Mouse (Mus musculus) embryonic facial prominence, embryonic 15.5 days (tissue): ENCODE results near the gene Rbms1. TPM values are rescaled to one million over a fixed set of nuclear protein-coding genes. Genes with fewer than 3 reads are reported as not detected.

Experiments
- ATAC-seq: fragments of 200-750 bp; cut with Nextera tagmentation; 2 replicates; pipeline ENCODE4 v1.8.0; 2017; ENCODE audit warnings: low read depth, moderate TSS enrichment; ENCODE audit not compliant: insufficient number of reproducible peaks, low FRiP score, low TSS enrichment
- H3K27ac ChIP-seq: fragments of 300-500 bp; sonication (generic); replicated peaks from 2 replicates; pipeline ENCODE4 v1.5.1; 2015; ENCODE audit warnings: mild to moderate bottlenecking, inconsistent platforms
- H3K27me3 ChIP-seq: fragments of 300-500 bp; sonication (generic); 2 replicates; pipeline ENCODE4 v1.6.1; 2015; ENCODE audit warnings: inconsistent platforms
- H3K36me3 ChIP-seq: fragments of 300-500 bp; sonication (generic); 2 replicates; pipeline ENCODE4 v1.6.1; 2015; ENCODE audit warnings: mild to moderate bottlenecking, inconsistent platforms
- H3K4me1 ChIP-seq: fragments of 300-500 bp; sonication (generic); 2 replicates; pipeline ENCODE4 v1.6.1; 2015; ENCODE audit warnings: inconsistent platforms
- H3K4me2 ChIP-seq: fragments of 300-500 bp; sonication (generic); replicated peaks from 2 replicates; pipeline ENCODE4 v1.6.1; 2015; ENCODE audit warnings: mild to moderate bottlenecking, inconsistent platforms
- H3K4me3 ChIP-seq: fragments of 300-500 bp; sonication (generic); replicated peaks from 2 replicates; pipeline ENCODE4 v1.5.1; 2015; ENCODE audit warnings: mild to moderate bottlenecking, inconsistent platforms
- H3K9ac ChIP-seq: fragments of 300-500 bp; sonication (generic); 2 replicates; pipeline ENCODE4 v1.6.1; 2015; ENCODE audit warnings: inconsistent platforms
- H3K9me3 ChIP-seq: fragments of 300-500 bp; sonication (generic); replicated peaks from 2 replicates; pipeline ENCODE4 v1.6.1; 2016; ENCODE audit warnings: inconsistent platforms
- WGBS: fragments of 180-500 bp; shearing (Covaris S2); methylation state at CpG from one replicate; pipeline ENCODE4 v1.1.7; 2015; 5-methylcytosine and 5-hydroxymethylcytosine counted together
- polyA plus RNA-seq: library from polyadenylated mRNA; unstranded; fragments of >200 nt; fragmentation: Nextera tagmentation; extraction: Ambion mirVana; gene quantifications from 2 replicates; pipeline ENCODE4 v1.2.1, GENCODE M21; 2015

Rbms1 gene
- polyA plus RNA-seq, 1 experiment from 2014 or later: 144 TPM

DNA sequence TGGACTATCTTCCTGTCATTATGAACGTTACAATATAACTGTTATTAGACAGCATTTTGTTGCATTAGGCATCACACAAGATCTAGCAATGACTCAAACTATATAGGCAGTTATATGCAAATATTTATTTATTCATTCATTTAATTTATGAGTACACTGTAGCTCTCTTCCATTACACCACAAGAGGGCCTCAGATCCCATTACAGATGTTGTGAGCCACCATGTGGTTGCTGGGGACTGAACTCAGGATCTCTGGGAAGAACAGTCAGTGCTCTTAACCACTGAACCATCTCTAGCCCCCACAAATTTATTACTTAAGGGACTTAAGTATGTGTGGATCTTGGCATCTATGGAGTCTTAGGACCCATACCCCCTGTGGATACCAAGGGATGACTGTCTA lies 214.4 kb downstream of the Rbms1 start:
- no peak overlapping the region for H3K4me2 ChIP-seq
- no peak for ATAC-seq
- 83% methylated on average over 1 of the region's 1 CpGs for whole genome bisulfite sequencing

DNA sequence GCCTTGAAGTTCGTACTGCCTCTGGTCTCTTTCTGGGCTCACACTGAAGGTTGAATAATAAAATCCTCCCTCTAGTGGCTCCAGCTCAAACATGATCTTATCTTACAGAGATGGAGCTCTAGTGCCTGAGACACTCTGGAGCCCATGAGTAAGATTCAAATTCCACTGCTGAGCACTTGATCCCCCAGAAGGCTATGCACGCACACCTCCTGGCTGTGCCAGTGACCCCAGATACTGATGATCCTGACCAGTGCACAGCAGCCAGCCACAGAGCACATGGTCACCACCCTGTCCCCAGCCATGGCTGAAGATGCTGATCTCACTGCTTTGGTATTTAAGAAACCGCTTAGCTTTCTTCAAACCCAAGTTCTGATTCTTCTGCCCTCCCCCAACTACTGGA lies 215.4 kb downstream of the Rbms1 start:
- 58% methylated on average over 3 of the region's 3 CpGs for WGBS
- 0 out of 2 replicates have a peak, but pooled peaks cover 7% of the 10 kb centered on the region for H3K4me1 ChIP-seq
- no peak overlapping the region for H3K4me2 ChIP-seq
- H3K9ac ChIP-seq: no peak overlapping the region
- ATAC-seq: 0 out of 2 replicates have a peak, but pooled peaks have one; percentile 34
- no peak overlapping the region for H3K27ac ChIP-seq
- H3K36me3 ChIP-seq: peaks cover 16% of the 10 kb centered on the region
- no peak overlapping the region for H3K4me3 ChIP-seq
- H3K9me3 ChIP-seq: no peaks in the 10 kb centered on the region
- H3K27me3 ChIP-seq: no peaks in the 10 kb centered on the region

More for the DNA sequence above, 214.4 kb downstream of the Rbms1 start:
- Histone ChIP-seq H3K4me3 (no peak overlapping the region), H3K27me3 (no peaks in the 10 kb centered on the region), H3K4me1 (0 out of 2 replicates have a peak, but pooled peaks cover 7% of the 10 kb centered on the region), H3K27ac (no peak overlapping the region), H3K36me3 (peaks cover 16% of the 10 kb centered on the region), H3K9ac (no peak overlapping the region), H3K9me3 (no peaks in the 10 kb centered on the region)

DNA sequence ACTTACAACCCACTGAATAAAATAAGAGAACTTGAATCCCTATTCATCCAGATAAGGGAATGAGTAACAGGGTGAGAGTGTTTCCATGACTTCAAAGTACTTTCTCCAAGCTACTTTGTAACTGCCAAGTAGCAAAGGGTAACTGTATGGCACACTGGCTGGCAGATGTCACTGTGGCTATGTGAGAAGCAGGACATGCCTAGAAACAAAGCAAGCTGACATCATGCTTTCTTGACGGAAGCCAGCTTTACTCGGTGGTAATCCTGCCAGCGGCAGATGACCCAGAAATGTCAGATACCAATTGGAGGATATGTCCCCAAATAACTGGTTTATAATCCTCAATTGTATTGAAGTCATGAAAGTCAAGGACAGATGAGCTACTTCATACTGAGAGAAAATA lies 218.3 kb downstream of the Rbms1 start:
- no peaks in the 10 kb centered on the region for H3K27me3 ChIP-seq
- WGBS: 46% methylated on average over 3 of the region's 3 CpGs
- ATAC-seq: no peak

DNA sequence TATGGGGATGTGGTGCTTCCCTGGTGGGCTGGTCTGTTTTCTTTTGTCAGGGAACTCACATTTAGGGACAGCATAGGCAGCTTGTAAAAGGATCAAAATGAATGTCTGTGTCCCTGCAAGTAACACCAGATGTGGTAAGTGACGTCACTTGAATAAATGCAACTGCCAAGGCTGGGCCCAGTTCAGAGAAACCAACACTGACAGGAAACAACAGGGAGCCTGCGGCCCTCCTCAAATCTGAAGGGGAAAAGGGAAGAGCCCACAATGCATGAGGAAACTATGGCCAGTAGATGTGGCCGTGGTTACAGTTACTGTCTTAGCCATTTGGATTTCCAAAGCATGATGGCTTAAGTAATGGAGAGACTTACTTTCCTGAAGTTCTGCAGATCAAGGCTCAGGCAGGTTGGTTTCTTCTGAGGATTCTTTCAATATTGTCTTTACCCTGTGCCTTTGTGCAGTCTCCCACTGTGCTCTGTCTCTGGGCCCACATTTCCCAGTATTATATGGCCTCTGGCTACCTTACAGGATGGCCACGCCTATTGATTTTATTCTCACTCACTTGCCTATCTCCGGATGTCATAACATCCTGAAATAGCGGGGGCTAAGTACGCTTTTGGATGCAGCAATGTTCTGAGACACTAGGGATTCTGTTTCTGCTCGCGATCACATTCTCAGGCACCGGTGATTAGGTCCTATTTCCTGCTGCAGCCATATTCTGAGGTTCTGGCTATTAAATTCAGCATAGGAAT lies 223.4 kb downstream of the Rbms1 start:
- H3K4me3 ChIP-seq: no peak overlapping the region
- no peaks in the 10 kb centered on the region for H3K36me3 ChIP-seq
- H3K27ac ChIP-seq: no peak overlapping the region
- H3K9ac ChIP-seq: no peak overlapping the region
- no peaks in the 10 kb centered on the region for H3K27me3 ChIP-seq
- no peaks in the 10 kb centered on the region for H3K9me3 ChIP-seq
- WGBS: 59% methylated on average over 10 of the region's 10 CpGs
- no peak overlapping the region for H3K4me2 ChIP-seq
- no peak for ATAC-seq
- H3K4me1 ChIP-seq: 0 out of 2 replicates have a peak, but pooled peaks cover 3% of the 10 kb centered on the region

More for the DNA sequence above, 218.3 kb downstream of the Rbms1 start:
- Histone ChIP-seq H3K4me3 (no peak overlapping the region), H3K4me2 (no peak overlapping the region), H3K9ac (no peak overlapping the region), H3K9me3 (no peaks in the 10 kb centered on the region), H3K36me3 (peaks cover 9% of the 10 kb centered on the region), H3K27ac (no peak overlapping the region), H3K4me1 (0 out of 2 replicates have a peak, but pooled peaks cover 7% of the 10 kb centered on the region)

DNA sequence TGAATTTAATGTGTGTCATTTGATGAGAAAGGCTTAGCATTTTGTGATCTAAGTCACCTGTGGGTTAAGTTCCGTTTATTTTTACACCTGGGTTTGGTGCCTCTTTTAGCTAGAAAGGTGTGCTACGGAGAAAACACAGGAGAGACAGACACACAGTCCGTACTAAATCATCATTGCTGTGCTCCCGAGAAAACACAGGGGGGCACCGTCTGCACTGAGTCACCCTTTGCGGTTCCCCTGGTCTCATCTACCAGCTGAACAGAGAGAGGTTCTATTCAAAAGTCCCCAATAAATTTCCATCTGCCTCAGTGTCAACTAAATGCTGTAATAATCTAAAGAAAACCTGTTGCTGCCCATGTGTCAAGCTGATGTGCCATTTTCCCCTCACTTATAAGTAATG lies 232.1 kb downstream of the Rbms1 start:
- no peak for ATAC-seq
- no peak overlapping the region for H3K4me2 ChIP-seq
- no peaks in the 10 kb centered on the region for H3K36me3 ChIP-seq
- no peak overlapping the region for H3K4me3 ChIP-seq
- no peaks in the 10 kb centered on the region for H3K9me3 ChIP-seq
- H3K27me3 ChIP-seq: no peaks in the 10 kb centered on the region
- no peak overlapping the region for H3K27ac ChIP-seq
- no peak overlapping the region for H3K9ac ChIP-seq
- WGBS: 58% methylated on average over 6 of the region's 6 CpGs
- H3K4me1 ChIP-seq: peaks cover 5% of the 10 kb centered on the region; the same call in 1 of the 2 replicates

GRCm38 (mm10) chr2:60730024-60730423 lies 233.0 kb downstream of the Rbms1 start:
- H3K4me2 ChIP-seq: no peak overlapping the region
- no peaks in the 10 kb centered on the region for H3K36me3 ChIP-seq
- H3K4me3 ChIP-seq: no peak overlapping the region
- H3K27ac ChIP-seq: no peak overlapping the region
- H3K9ac ChIP-seq: no peak overlapping the region
- H3K4me1 ChIP-seq: peaks cover 5% of the 10 kb centered on the region; the same call in 1 of the 2 replicates
- WGBS: 19% methylated on average over 3 of the region's 3 CpGs
- H3K27me3 ChIP-seq: no peaks in the 10 kb centered on the region
- ATAC-seq: no peak
- no peaks in the 10 kb centered on the region for H3K9me3 ChIP-seq

DNA sequence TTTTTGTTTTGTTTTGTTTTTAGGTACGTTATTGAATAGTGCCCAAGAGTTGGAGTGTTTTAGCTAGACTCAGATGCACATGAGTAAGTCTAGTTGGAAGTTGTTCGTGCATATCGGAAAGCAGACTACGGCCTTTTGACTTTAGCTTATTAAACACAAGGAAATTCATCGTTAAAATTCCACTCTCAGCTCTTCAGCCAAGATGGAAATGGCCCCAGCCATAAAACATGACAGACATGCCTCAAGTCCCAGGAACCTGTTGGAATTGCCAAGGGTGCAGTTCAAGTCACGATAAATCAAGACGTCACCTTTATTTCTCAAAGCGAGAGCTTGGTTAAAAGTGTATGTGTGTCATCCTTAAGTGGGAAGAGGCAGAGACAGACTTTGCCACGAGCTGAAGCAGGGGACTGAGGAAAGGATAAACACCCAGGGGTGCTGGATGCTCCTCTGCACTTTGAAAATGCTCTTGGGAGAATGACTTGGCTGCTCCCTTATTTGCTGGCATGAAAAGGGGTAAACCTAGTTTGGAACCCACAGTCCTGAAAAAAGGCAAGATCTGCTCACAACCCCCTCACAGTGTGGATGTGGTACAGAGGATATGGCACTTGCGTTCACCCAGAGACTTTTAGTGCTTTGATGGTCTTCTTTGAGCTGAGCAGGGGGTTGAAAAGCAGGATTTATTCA lies 233.9 kb downstream of the Rbms1 start:
- peaks cover 5% of the 10 kb centered on the region; the same call in 1 of the 2 replicates for H3K4me1 ChIP-seq

GRCm38 (mm10) chr2:60724660-60725059 lies 238.3 kb downstream of the Rbms1 start:
- no peak overlapping the region for H3K9ac ChIP-seq
- WGBS: 82% methylated on average over 2 of the region's 2 CpGs

More for the DNA sequence above, 233.9 kb downstream of the Rbms1 start:
- no peaks in the 10 kb centered on the region for H3K9me3 ChIP-seq
- no peaks in the 10 kb centered on the region for H3K36me3 ChIP-seq
- WGBS: 66% methylated on average over 10 of the region's 10 CpGs
- no peak overlapping the region for H3K9ac ChIP-seq
- H3K27ac ChIP-seq: no peak overlapping the region
- ATAC-seq: no peak
- no peak overlapping the region for H3K4me2 ChIP-seq
- no peak overlapping the region for H3K4me3 ChIP-seq
- H3K27me3 ChIP-seq: no peaks in the 10 kb centered on the region

DNA sequence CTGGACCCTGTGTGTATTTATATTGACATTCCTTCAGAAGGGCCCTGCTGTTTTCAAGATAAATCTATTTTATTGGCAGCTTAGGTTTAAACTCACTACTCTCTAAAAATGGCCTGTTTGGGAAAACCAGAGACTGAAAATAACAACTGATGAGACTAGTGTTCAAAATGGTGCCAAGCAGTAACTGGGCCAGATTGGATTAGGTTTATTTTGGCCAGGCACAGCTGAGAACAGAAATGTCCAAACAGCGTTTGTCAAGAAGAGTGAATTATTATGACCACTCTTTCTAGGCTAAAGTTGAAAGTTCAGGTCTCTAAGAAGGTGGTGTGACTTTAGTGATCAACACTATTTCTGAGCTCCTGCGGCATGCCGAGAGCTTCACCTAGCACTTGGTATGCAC lies 240.0 kb downstream of the Rbms1 start:
- no peaks in the 10 kb centered on the region for H3K9me3 ChIP-seq
- H3K4me1 ChIP-seq: no peaks in the 10 kb centered on the region
- no peaks in the 10 kb centered on the region for H3K27me3 ChIP-seq
- no peak overlapping the region for H3K9ac ChIP-seq
- H3K4me2 ChIP-seq: no peak overlapping the region
- ATAC-seq: no peak
- H3K36me3 ChIP-seq: no peaks in the 10 kb centered on the region
- no peak overlapping the region for H3K4me3 ChIP-seq
- no peak overlapping the region for H3K27ac ChIP-seq
- 92% methylated on average over 3 of the region's 3 CpGs for WGBS

More at GRCm38 (mm10) chr2:60724660-60725059, 238.3 kb downstream of the Rbms1 start:
- ATAC-seq: no peak
- no peaks in the 10 kb centered on the region for H3K27me3 ChIP-seq
- no peak overlapping the region for H3K4me2 ChIP-seq
- no peaks in the 10 kb centered on the region for H3K36me3 ChIP-seq
- H3K4me1 ChIP-seq: no peaks in the 10 kb centered on the region
- no peak overlapping the region for H3K4me3 ChIP-seq
- no peaks in the 10 kb centered on the region for H3K9me3 ChIP-seq
- H3K27ac ChIP-seq: no peak overlapping the region

- H3K27me3 ChIP-seq: no peaks in the 10 kb centered on the region
- H3K4me3 ChIP-seq: no peak within 1 kb of the TSS
- H3K4me1 ChIP-seq: no peaks in the 10 kb centered on the region
- 0 out of 2 replicates have a peak within 1 kb of the TSS, but pooled peaks have one; percentile 35 for H3K27ac ChIP-seq
- WGBS: 69% methylated on average over 14 of the region's 14 CpGs
- no peak within 1 kb of the TSS for H3K9ac ChIP-seq
- H3K36me3 ChIP-seq: no peaks in the 10 kb centered on the region
- no peaks in the 10 kb centered on the region for H3K9me3 ChIP-seq
- H3K4me2 ChIP-seq: no peak within 1 kb of the TSS
- peak; percentile 63 for ATAC-seq
These were observed 240.5 kb downstream of the Rbms1 start, which contains the start of gene Itgb6 for GRCm38 (mm10) chr2:60722514-60722913. Gene Itgb6, minus strand, starts transcription at chr2:60722643.

DNA sequence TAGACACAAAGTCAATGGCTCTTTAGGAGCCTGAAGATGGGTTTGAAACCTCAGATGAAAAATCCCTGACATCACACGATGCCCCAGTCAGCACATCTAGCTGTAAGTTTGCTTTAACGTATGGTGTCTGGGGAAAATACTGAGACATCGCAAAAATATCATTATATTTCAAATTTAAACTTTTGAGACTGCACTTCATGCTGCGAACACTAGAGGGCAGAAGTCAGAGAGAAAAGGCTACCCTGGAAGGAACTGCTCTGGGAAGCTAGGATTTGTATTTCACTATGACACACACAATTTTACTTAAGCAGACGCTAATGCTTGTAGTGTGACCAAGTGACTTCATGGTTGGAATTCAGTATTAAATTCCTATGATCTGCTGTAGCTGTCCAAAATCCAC lies 242.1 kb downstream of the Rbms1 start:
- Histone ChIP-seq H3K36me3 (no peaks in the 10 kb centered on the region), H3K4me2 (no peak overlapping the region), H3K9me3 (no peaks in the 10 kb centered on the region), H3K9ac (no peak overlapping the region), H3K27me3 (no peaks in the 10 kb centered on the region), H3K4me1 (no peaks in the 10 kb centered on the region), H3K27ac (no peak overlapping the region), H3K4me3 (no peak overlapping the region)
- 14% methylated on average over 5 of the region's 5 CpGs for WGBS
- no peak for ATAC-seq
